Mouse (Mus musculus) liver, adult (tissue): ENCODE measurements at regions not wholly inside any gene's neighbourhood (a gene's known extent, or its start where the extent isn't known, plus 50 kb on each side); places are given as distances from the start of the nearest gene placed in this dataset.

ENCODE experiments used
- GATA4 ChIP-seq: IDR thresholded peaks from 2 replicates; pipeline ENCODE4 v1.6.1; 2014; ENCODE audit warnings: mild to moderate bottlenecking, low read length; ENCODE audit not compliant: insufficient replicate concordance

DNA sequence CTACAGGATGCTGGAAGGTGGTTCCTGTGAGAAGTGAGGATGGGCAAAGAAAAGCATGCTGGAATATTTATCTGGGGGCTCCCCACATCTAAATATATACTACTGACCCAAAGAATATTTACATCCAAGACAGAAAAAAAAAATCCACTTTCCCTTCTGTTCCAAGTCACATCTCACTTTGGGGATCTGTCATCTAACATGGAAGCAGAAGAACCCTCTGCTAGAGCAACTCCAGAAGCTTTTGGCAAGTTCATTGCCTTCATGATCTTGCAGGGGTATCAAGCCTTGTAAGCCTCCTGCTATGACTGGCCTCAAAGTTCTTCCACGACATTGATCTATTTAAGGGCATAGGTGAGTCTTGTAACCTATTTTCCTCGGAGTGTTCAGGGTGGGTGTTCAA, 64.9 kb upstream of the Spdye4c start:
- TF ChIP-seq GATA4, result no peak

DNA sequence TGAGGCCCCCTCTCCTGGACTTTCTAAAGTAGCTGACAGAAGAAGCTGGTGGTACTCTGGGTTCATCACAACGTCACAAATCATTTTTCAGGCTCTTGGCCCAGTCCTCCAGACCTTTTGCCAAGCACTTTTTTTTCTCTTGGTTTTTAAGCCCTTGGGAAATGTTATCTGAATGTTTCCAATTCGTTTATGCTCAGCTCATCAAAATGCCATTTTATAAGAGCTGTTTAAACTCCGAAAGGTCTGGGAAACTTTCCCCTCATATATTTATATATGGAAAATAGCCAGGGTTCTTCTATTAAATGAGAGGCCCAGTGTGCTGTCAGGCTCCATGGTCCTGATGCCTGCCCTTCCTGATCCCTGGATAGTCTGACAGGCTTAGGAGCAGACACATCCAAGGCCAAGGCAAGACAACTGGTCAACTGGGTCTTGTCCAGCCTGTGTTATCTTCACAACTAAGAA, 64.1 kb upstream of the Spdye4c start:
- no peak for TF ChIP-seq GATA4

DNA sequence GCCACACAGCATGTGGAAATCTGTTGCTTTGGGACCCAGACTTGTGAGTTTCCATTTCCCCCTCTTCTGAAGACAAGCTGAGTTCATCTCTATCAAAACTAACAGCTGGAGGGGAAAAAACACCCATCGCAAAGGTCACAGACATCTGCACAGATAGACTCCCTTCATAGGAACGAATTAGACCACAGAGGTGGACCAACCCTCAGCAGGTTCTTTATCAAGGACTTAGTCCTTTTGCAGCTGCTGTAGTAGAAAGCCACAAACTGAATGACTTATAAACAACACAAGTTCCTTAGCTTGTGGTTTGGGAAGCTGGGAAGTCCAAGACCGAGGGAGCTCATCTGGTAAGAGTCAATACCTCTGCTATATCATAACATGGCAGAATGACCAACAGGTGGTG, 54.7 kb upstream of the Spdye4c start:
- TF ChIP-seq GATA4, result no peak

DNA sequence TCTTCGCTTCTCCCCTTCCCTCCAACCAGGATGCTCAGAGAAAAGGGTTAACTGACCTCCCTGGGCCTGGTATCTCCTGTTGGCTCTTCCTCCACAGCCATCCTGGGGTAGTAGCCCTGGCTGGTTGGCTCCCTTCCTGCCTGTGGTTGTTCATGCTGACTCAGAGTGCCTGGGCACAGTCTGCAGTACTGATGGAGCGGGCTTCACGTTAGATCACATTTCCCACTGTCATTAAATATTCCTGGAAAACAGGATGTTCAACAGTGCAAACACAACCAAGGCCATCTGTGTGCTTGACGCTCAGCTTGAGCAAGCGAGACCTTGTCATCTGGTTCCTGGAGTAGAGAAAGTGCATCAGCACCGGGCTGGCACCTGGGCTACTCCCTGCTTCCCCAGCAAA, 53.6 kb upstream of the Spdye4c start:
- TF ChIP-seq GATA4, result no peak

DNA sequence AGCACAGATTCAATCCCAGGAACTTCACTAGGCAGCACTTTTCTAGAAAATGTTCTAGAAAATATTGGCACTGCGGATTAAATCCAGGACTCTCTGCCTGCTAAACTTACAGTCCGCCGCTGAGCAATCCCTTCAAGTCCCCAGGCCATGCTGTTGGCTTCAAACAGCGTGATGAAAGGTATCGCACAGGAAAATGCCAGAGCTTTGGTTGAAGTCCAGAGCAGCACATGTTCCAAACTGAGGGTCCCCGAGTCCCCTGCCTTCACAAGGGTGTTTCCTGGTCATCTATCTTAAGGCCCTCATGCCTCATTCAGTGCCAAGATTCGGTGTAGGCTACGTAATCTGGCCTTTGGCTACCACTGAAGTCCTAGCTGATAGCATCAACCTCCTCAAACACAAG, 52.3 kb upstream of the Spdye4c start:
- TF ChIP-seq GATA4, result no peak
